ENCODE assay signal across 36 mouse cellular contexts in genomic region chr2:173742744-173743143, GRCm38 (mm10). TPM values are rescaled to one million over a fixed set of nuclear protein-coding genes. Genes with fewer than 3 reads are reported as not detected.
DNase-seq lines count a peak whose midpoint lies in the region; ATAC-seq lines count a peak whose summit lies in the region.
"Had no signal": no experiment of that assay in that cellular context is flagged by ENCODE, and none has a peak within 500 bp of the region (broad histone marks: within the 10 kb centered on the region; RNA-seq: fewer than 3 reads in every experiment).

No protein-coding gene starts in this region.

- 46% methylated on average over 9 of the region's 9 CpGs for WGBS in intestine, embryonic 16.5 days
- WGBS in intestine, embryonic 15.5 days = 51% methylated on average over 9 of the region's 9 CpGs
- WGBS in lung, embryonic 15.5 days = 82% methylated on average over 9 of the region's 9 CpGs
- 49% methylated on average over 9 of the region's 9 CpGs for WGBS in stomach, embryonic 14.5 days

- no peaks in the 10 kb centered on the region for H3K36me3 ChIP-seq in intestine, embryonic 16.5 days (ENCODE audit: control insufficient read depth, insufficient read depth, low read length)
- no peaks in the 10 kb centered on the region for H3K36me3 ChIP-seq in intestine, embryonic 15.5 days
- no peaks in the 10 kb centered on the region for H3K36me3 ChIP-seq in lung, embryonic 15.5 days
- no peaks in the 10 kb centered on the region for H3K36me3 ChIP-seq in stomach, embryonic 14.5 days (ENCODE audit: control insufficient read depth, insufficient read depth, low read length)
- H3K36me3 ChIP-seq: heart, embryonic 15.5 days; liver, embryonic 13.5 days; midbrain, embryonic 15.5 days had no signal

- DNase-seq in lung, postnatal 25 days (ENCODE audit: low spot score) = no peak
- DNase-seq in adrenal gland, postnatal 14 days = peak; percentile 69
- DNase-seq in cerebellum, adult 8-10 months = no peak
- DNase-seq: B cell, adult 2 months; cerebellum, adult 18-20 months; cerebellum, postnatal 25 days; embryo, embryonic 11 days; heart, postnatal 36 days; kidney, postnatal 25 days; layer of hippocampus, postnatal 36 days; liver, embryonic 13.5 days; lung, embryonic 14.5 days; lung, postnatal 4 days; right cerebral cortex, postnatal 14 days; spleen, adult 18-20 months had no signal

- peaks cover 4% of the 10 kb centered on the region; the same call in 1 of the 2 replicates for H3K9me3 ChIP-seq in intestine, embryonic 16.5 days (ENCODE audit: control insufficient read depth, low read length)
- no peaks in the 10 kb centered on the region for H3K9me3 ChIP-seq in intestine, embryonic 15.5 days
- no peaks in the 10 kb centered on the region for H3K9me3 ChIP-seq in lung, embryonic 15.5 days
- H3K9me3 ChIP-seq in stomach, embryonic 14.5 days (ENCODE audit: control insufficient read depth, low read depth, low read length) = peaks cover 5% of the 10 kb centered on the region; the same call in 1 of the 2 replicates
- H3K9me3 ChIP-seq: embryonic facial prominence, embryonic 13.5 days; heart, embryonic 15.5 days; limb, embryonic 13.5 days; liver, embryonic 13.5 days; midbrain, embryonic 15.5 days had no signal

- no peak overlapping the region for H3K4me2 ChIP-seq in intestine, embryonic 16.5 days (ENCODE audit: low read depth, low read length)
- H3K4me2 ChIP-seq in intestine, embryonic 15.5 days (replicated peaks) = no peak overlapping the region
- H3K4me2 ChIP-seq in lung, embryonic 15.5 days = no peak overlapping the region
- H3K4me2 ChIP-seq in stomach, embryonic 14.5 days (replicated peaks; ENCODE audit: low read depth, low read length) = no peak overlapping the region
- H3K4me2 ChIP-seq: embryonic facial prominence, embryonic 13.5 days; forebrain, embryonic 12.5 days; heart, embryonic 15.5 days; hindbrain, embryonic 14.5 days; limb, embryonic 13.5 days; liver, embryonic 13.5 days; lung, embryonic 14.5 days; midbrain, embryonic 15.5 days had no signal

- H3K27ac ChIP-seq in intestine, embryonic 16.5 days (ENCODE audit: low read length) = 0 out of 2 replicates have a peak overlapping the region, but pooled peaks have one; percentile 33
- no peak overlapping the region for H3K27ac ChIP-seq in intestine, embryonic 15.5 days
- H3K27ac ChIP-seq in lung, embryonic 15.5 days = peak overlapping the region; percentile 11; the same call in 1 of the 2 replicates
- H3K27ac ChIP-seq in stomach, embryonic 14.5 days (ENCODE audit: low read length) = peak overlapping the region; percentile 61; the same call in 1 of the 2 replicates
- H3K27ac ChIP-seq: forebrain, embryonic 12.5 days; heart, embryonic 15.5 days; hindbrain, embryonic 14.5 days; limb, embryonic 13.5 days; liver, embryonic 13.5 days; midbrain, embryonic 15.5 days had no signal

- H3K27me3 ChIP-seq in intestine, embryonic 16.5 days (replicated peaks; ENCODE audit: control insufficient read depth, insufficient read depth, low read length) = no peaks in the 10 kb centered on the region
- H3K27me3 ChIP-seq in intestine, embryonic 15.5 days (replicated peaks) = no peaks in the 10 kb centered on the region
- no peaks in the 10 kb centered on the region for H3K27me3 ChIP-seq in lung, embryonic 15.5 days
- H3K27me3 ChIP-seq in stomach, embryonic 14.5 days (ENCODE audit: control insufficient read depth, insufficient read depth, low read length) = no peaks in the 10 kb centered on the region
- H3K27me3 ChIP-seq: CH12.LX; embryonic facial prominence, embryonic 13.5 days; forebrain, embryonic 12.5 days; heart, embryonic 15.5 days; limb, embryonic 13.5 days; liver, embryonic 13.5 days; midbrain, embryonic 15.5 days; Patski had no signal

- H3K4me3 ChIP-seq in intestine, embryonic 16.5 days (ENCODE audit: low read length) = no peak overlapping the region
- no peak overlapping the region for H3K4me3 ChIP-seq in intestine, embryonic 15.5 days (replicated peaks)
- no peak overlapping the region for H3K4me3 ChIP-seq in lung, embryonic 15.5 days
- no peak overlapping the region for H3K4me3 ChIP-seq in stomach, embryonic 14.5 days (ENCODE audit: low read depth, low read length)
- H3K4me3 ChIP-seq: embryonic facial prominence, embryonic 13.5 days; erythroblast, embryonic 14.5 days; forebrain, embryonic 12.5 days; heart, embryonic 15.5 days; limb, embryonic 13.5 days; liver, embryonic 13.5 days; midbrain, embryonic 15.5 days; myocyte had no signal

- no peak overlapping the region for H3K9ac ChIP-seq in intestine, embryonic 16.5 days (ENCODE audit: low read depth, low read length)
- no peak overlapping the region for H3K9ac ChIP-seq in intestine, embryonic 15.5 days
- no peak overlapping the region for H3K9ac ChIP-seq in lung, embryonic 15.5 days
- no peak overlapping the region for H3K9ac ChIP-seq in stomach, embryonic 14.5 days (replicated peaks; ENCODE audit: low read depth, low read length)
- H3K9ac ChIP-seq: embryonic facial prominence, embryonic 13.5 days; forebrain, embryonic 12.5 days; heart, embryonic 15.5 days; hindbrain, embryonic 14.5 days; limb, embryonic 13.5 days; liver, embryonic 13.5 days; lung, embryonic 14.5 days; midbrain, embryonic 15.5 days had no signal

- peaks cover 47% of the 10 kb centered on the region for H3K4me1 ChIP-seq in intestine, embryonic 16.5 days (ENCODE audit: control insufficient read depth, insufficient read depth, low read length)
- H3K4me1 ChIP-seq in intestine, embryonic 15.5 days (replicated peaks) = peaks cover 28% of the 10 kb centered on the region
- peaks cover 19% of the 10 kb centered on the region for H3K4me1 ChIP-seq in lung, embryonic 15.5 days
- peaks cover 34% of the 10 kb centered on the region for H3K4me1 ChIP-seq in stomach, embryonic 14.5 days (ENCODE audit: control insufficient read depth, insufficient read depth, low read length)

- ATAC-seq in intestine, embryonic 16.5 days = no peak
- ATAC-seq in intestine, embryonic 15.5 days = no peak
- no peak for ATAC-seq in lung, embryonic 15.5 days (ENCODE audit: borderline replicate concordance, extremely low read depth, low FRiP score, low TSS enrichment)
- no peak for ATAC-seq in stomach, embryonic 14.5 days (ENCODE audit: insufficient number of reproducible peaks, insufficient read depth, low FRiP score, low read depth)
- ATAC-seq: inflammation-experienced regulatory T-cells, adult 6 months; midbrain, embryonic 15.5 days had no signal

RNA-seq across cellular contexts. Expression of gene Vapb, which starts 5.4 kb away (rescaled TPM):
- 16.2 and 19.6 TPM in 2 replicates for polyA plus RNA-seq in intestine, embryonic 16.5 days (2015; fragmentation: Nextera tagmentation; extraction: Ambion mirVana)
- 13.3 and 14.5 TPM in 2 replicates for polyA plus RNA-seq in intestine, embryonic 15.5 days (2015; fragmentation: Nextera tagmentation; extraction: Ambion mirVana)
- 9.1 and 12.8 TPM in 2 replicates for polyA plus RNA-seq in lung, embryonic 15.5 days (2015; fragmentation: Nextera tagmentation; extraction: Ambion mirVana)
- 134 and 142 TPM in 2 replicates for total RNA-seq in adrenal gland, postnatal 14 days (2021)
- polyA plus RNA-seq in stomach, embryonic 14.5 days (2014; fragmentation: Nextera tagmentation; extraction: Ambion mirVana) = 11.1 and 13.4 TPM in 2 replicates

RNA-seq across cellular contexts. Expression of gene 1700010B08Rik, which starts 23.5 kb away (rescaled TPM):
- not detected in 2 replicates for polyA plus RNA-seq in intestine, embryonic 16.5 days (2015; fragmentation: Nextera tagmentation; extraction: Ambion mirVana)
- not detected in 2 replicates for polyA plus RNA-seq in intestine, embryonic 15.5 days (2015; fragmentation: Nextera tagmentation; extraction: Ambion mirVana)
- not detected in 2 replicates for polyA plus RNA-seq in lung, embryonic 15.5 days (2015; fragmentation: Nextera tagmentation; extraction: Ambion mirVana)
- not detected in 2 replicates for total RNA-seq in adrenal gland, postnatal 14 days (2021)
- polyA plus RNA-seq in stomach, embryonic 14.5 days (2014; fragmentation: Nextera tagmentation; extraction: Ambion mirVana) = not detected in 2 replicates
- total RNA-seq: CH12.LX; G1E; gastrocnemius, adult 18-20 months; heart, postnatal 36 days; layer of hippocampus, adult 8-10 months; layer of hippocampus, postnatal 36 days; left cerebral cortex, postnatal 10 days; megakaryocyte-erythroid progenitor cell, adult 5-6 weeks; neutrophil, adult 5-6 weeks had no signal
- polyA plus RNA-seq: embryonic facial prominence, embryonic 13.5 days; erythroblast, embryonic 14.5 days; forebrain, embryonic 12.5 days; G1E; heart, embryonic 15.5 days; hindbrain, embryonic 14.5 days; inflammation-experienced regulatory T-cells, adult 6 months; limb, embryonic 13.5 days; liver, embryonic 13.5 days; lung, embryonic 14.5 days; Patski had no signal
